ENCODE assay signal across 8 mouse cellular contexts in genomic region chr13:73327827-73328698, GRCm38 (mm10). TPM values are rescaled to one million over a fixed set of nuclear protein-coding genes. Genes with fewer than 3 reads are reported as not detected.
A peak's percentile ranks its signal among the peaks of the same experiment; 100 is the strongest.
DNase-seq lines count a peak whose midpoint lies in the region; ATAC-seq and TF ChIP-seq lines count a peak whose summit lies in the region.

Mrpl36 (plus strand) TSS chr13:73328513.
Ndufs6 (minus strand) TSS chr13:73328542.

- H3K9me3 ChIP-seq in hindbrain, embryonic 14.5 days (ENCODE audit: control insufficient read depth, low read length): no peaks in the 10 kb centered on the region

- POLR2A ChIA-PET in Patski (lab: Charles Lee): no interaction called here

- H3K9ac ChIP-seq in hindbrain, embryonic 14.5 days: peak within 1 kb of the TSS; percentile 72

- H3K27ac ChIP-seq in hindbrain, embryonic 14.5 days: peak within 1 kb of the TSS; percentile 39; the same call in 1 of the 2 replicates

- peak; percentile 78 for ATAC-seq in Patski
- peak; percentile 79 for ATAC-seq in hindbrain, embryonic 14.5 days (ENCODE audit: low FRiP score)

- H3K4me1 ChIP-seq in hindbrain, embryonic 14.5 days (replicated peaks; ENCODE audit: control insufficient read depth, insufficient read depth, low read length): peaks cover 24% of the 10 kb centered on the region

- H3K4me3 ChIP-seq in hindbrain, embryonic 14.5 days (replicated peaks; ENCODE audit: low read length): peak within 1 kb of the TSS; percentile 53

- TF ChIP-seq CTCF in Patski (IDR thresholded peaks at IDR 0.05): no peak

- peak; percentile 47 for DNase-seq in Patski (ENCODE audit: low read depth, low spot score)
- peak; percentile 94 to 95 for DNase-seq in cerebellum, postnatal 14 days
- peak; percentile 82 to 88 for DNase-seq in frontal cortex, postnatal 25 days (ENCODE audit: low spot score in 2 of 2)
- DNase-seq in hindbrain, embryonic 14.5 days (ENCODE audit: low spot score): peak; percentile 88
- DNase-seq in left cerebral cortex, adult 11 months (ENCODE audit: low spot score): peak; percentile 89
- DNase-seq in lung, postnatal 4 days: peak; percentile 94 to 95
- peak; percentile 84 for DNase-seq in retina, postnatal 7 days (ENCODE audit: low read depth, low spot score)
- DNase-seq in urinary bladder, adult 2 months (ENCODE audit: low spot score): peak; percentile 93

- in situ Hi-C loops in Patski (cut with MboI; ENCODE audit: low pct_unique_long_range_greater_than_20kb): no loop called here

- 1% methylated on average over 45 of the region's 45 CpGs for WGBS in hindbrain, embryonic 14.5 days

- H3K4me2 ChIP-seq in hindbrain, embryonic 14.5 days (replicated peaks): peak within 1 kb of the TSS; percentile 61

- H3K27me3 ChIP-seq in Patski: no peaks in the 10 kb centered on the region
- H3K27me3 ChIP-seq in hindbrain, embryonic 14.5 days (ENCODE audit: control insufficient read depth, insufficient read depth, low read length): no peaks in the 10 kb centered on the region

- H3K36me3 ChIP-seq in hindbrain, embryonic 14.5 days (replicated peaks; ENCODE audit: control insufficient read depth, insufficient read depth): peaks cover 35% of the 10 kb centered on the region

- CTCF ChIA-PET in Patski (lab: Charles Lee): no interaction called here

RNA-seq across cellular contexts. Expression of gene Mrpl36, which starts in this region (rescaled TPM):
- polyA plus RNA-seq in Patski (2021): 62.8 TPM
- polyA plus RNA-seq in hindbrain, embryonic 14.5 days (2014; fragmentation: Nextera tagmentation; extraction: Ambion mirVana): 80.6 and 80.9 TPM in 2 replicates
- polyA plus RNA-seq in urinary bladder, adult 2 months (2012; rRNA removed): 78.1 and 91.9 TPM in 2 replicates

RNA-seq across cellular contexts. Expression of gene Ndufs6, which starts in this region (rescaled TPM):
- polyA plus RNA-seq in Patski (2021): 188 TPM
- polyA plus RNA-seq in hindbrain, embryonic 14.5 days (2014; fragmentation: Nextera tagmentation; extraction: Ambion mirVana): 397 and 433 TPM in 2 replicates
- polyA plus RNA-seq in urinary bladder, adult 2 months (2012; rRNA removed): 236 and 266 TPM in 2 replicates

Comparison
In these comparisons a context has a peak if more than half of its experiments do, and no peak if none do; other contexts are left out.
1. Peak in every context shown above with its lines: DNase-seq, ATAC-seq, H3K4me3 ChIP-seq and H3K27ac ChIP-seq.